Mouse (Mus musculus) R1 (cell line): ENCODE results near the gene Akap6.
"Not testable (repeated sequence)": the region's sequence is repeated elsewhere in the genome, so short reads cannot be mapped to it uniquely, and the experiment has no call there.

ENCODE experiments used
- DNase-seq: peaks from one replicate; pipeline ENCODE4 v3.0.0-alpha.2; 2018; ENCODE audit warnings: low read depth, low spot score

The Akap6 gene

GRCm38 (mm10) chr12:52711857-52712640 is 12.9 kb downstream of the Akap6 start:
- DNase-seq: no peak

- no peak for DNase-seq
These were observed 19.2 kb downstream of the Akap6 start for GRCm38 (mm10) chr12:52718392-52718791.

- no peak for DNase-seq
These were observed 20.0 kb downstream of the Akap6 start for GRCm38 (mm10) chr12:52719232-52719631.

GRCm38 (mm10) chr12:52719681-52720080 is 20.5 kb downstream of the Akap6 start:
- no peak for DNase-seq

GRCm38 (mm10) chr12:52724039-52724615 is 24.9 kb downstream of the Akap6 start:
- not testable (repeated sequence) for DNase-seq

- DNase-seq: no peak
These were observed 27.4 kb downstream of the Akap6 start for GRCm38 (mm10) chr12:52726434-52727231.

- DNase-seq: no peak
These were observed 30.2 kb downstream of the Akap6 start for GRCm38 (mm10) chr12:52729396-52729795.

GRCm38 (mm10) chr12:52735161-52735560 is 36.0 kb downstream of the Akap6 start:
- not testable (repeated sequence) for DNase-seq

- DNase-seq: no peak
These were observed 38.0 kb downstream of the Akap6 start for GRCm38 (mm10) chr12:52737151-52737550.

- DNase-seq: no peak
These were observed 40.1 kb downstream of the Akap6 start for GRCm38 (mm10) chr12:52739326-52739725.

- DNase-seq: no peak
These were observed 42.6 kb downstream of the Akap6 start for GRCm38 (mm10) chr12:52741801-52742200.

- no peak for DNase-seq
These were observed 50.8 kb downstream of the Akap6 start for GRCm38 (mm10) chr12:52750006-52750405.

GRCm38 (mm10) chr12:52755649-52756048 is 56.5 kb downstream of the Akap6 start:
- DNase-seq: no peak

GRCm38 (mm10) chr12:52757881-52758280 is 58.7 kb downstream of the Akap6 start:
- DNase-seq: no peak

GRCm38 (mm10) chr12:52764046-52764445 is 64.9 kb downstream of the Akap6 start:
- DNase-seq: no peak

GRCm38 (mm10) chr12:52764810-52765209 is 65.6 kb downstream of the Akap6 start:
- DNase-seq: no peak

GRCm38 (mm10) chr12:52769561-52769960 is 70.4 kb downstream of the Akap6 start:
- no peak for DNase-seq

GRCm38 (mm10) chr12:52771931-52772330 is 72.7 kb downstream of the Akap6 start:
- DNase-seq: no peak

- DNase-seq: no peak
These were observed 73.5 kb downstream of the Akap6 start for GRCm38 (mm10) chr12:52772494-52773280.

GRCm38 (mm10) chr12:52773847-52774246 is 74.7 kb downstream of the Akap6 start:
- DNase-seq: no peak

GRCm38 (mm10) chr12:52774382-52774781 is 75.2 kb downstream of the Akap6 start:
- DNase-seq: no peak

GRCm38 (mm10) chr12:52780216-52780615 is 81.0 kb downstream of the Akap6 start:
- DNase-seq: no peak
